Mouse (Mus musculus) liver, embryonic 14.5 days (tissue): ENCODE results near the gene Jun.

Experiments used
- CTCF ChIP-seq: IDR thresholded peaks from 2 replicates; pipeline ENCODE4 v1.5.1; 2016; ENCODE audit warnings: antibody characterized with exemption, low read depth, control low read depth
- EP300 ChIP-seq: IDR thresholded peaks from 2 replicates; pipeline ENCODE4 v1.6.1; 2016; ENCODE audit warnings: antibody characterized with exemption, low read depth

DNA sequence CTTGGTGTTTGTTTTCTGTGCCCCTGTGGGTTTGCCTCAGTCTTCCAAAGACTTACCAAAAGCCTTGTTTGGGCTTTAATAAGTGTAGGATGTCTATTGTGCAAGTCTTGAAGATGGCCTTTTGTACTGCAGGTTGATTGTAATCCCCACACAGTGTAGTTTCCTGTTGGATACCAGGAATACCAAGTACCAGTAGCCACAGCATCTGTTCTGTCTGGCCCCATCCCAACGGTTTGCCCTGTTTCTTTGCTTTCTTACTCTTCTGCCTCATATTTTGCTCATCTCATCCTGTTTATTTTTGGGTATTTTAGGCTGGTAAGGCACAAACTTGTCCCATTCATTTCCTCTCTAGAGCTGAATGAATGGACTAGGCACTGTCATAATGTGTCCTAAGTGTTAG lies 3.3 kb upstream of the Jun start:
- TF ChIP-seq CTCF: no peak
- no peak for TF ChIP-seq EP300
